Mouse (Mus musculus): ENCODE results near the gene Zranb2. TPM values are rescaled to one million over a fixed set of nuclear protein-coding genes. Genes with fewer than 3 reads are reported as not detected.

Gene Zranb2
- polyA plus RNA-seq, 1 experiment from 2014 or later = 28.4 TPM

DNA sequence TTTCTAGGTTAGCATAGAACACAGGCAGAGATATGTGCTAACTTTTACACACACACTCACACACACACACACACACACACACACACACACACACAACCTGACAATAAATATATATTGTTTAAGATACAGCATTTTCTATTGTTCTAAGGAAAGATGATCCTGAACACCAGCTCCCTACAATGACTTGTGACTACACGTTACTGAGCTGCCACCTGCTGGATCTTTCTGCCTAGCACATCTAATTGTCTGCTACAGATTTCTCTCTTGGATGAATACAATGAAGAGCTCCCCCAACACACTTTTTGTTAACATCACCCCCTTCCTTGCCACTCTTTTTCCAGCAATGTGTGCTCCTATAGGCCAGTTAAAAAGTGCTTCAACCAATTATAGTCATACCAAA, 13.5 kb upstream of the Zranb2 start:
- Histone ChIP-seq H3K27me3 (ENCODE audit: insufficient read depth, low read length) (0 out of 2 replicates have a peak, but pooled peaks cover 3% of the 10 kb centered on the region), H3K9ac (replicated peaks) (no peak overlapping the region), H3K9me3 (ENCODE audit: low read length) (no peaks in the 10 kb centered on the region), H3K4me1 (ENCODE audit: insufficient read depth) (no peaks in the 10 kb centered on the region), H3K36me3 (replicated peaks; ENCODE audit: insufficient read depth, low read length) (no peaks in the 10 kb centered on the region), H3K27ac (ENCODE audit: low read depth) (no peak overlapping the region), H3K4me3 (ENCODE audit: low read depth, low read length) (no peak overlapping the region), H3K4me2 (ENCODE audit: low read depth, low read length) (no peak overlapping the region)
- no peak for ATAC-seq
- 0% methylated on average over 1 of the region's 1 CpGs for WGBS (ENCODE audit: insufficient replicate concordance)
- peak; percentile 52 for DNase-seq
- TF ChIP-seq CTCF (IDR thresholded peaks at IDR 0.05; ENCODE audit: low read depth) (peak; percentile 73), EP300 (IDR thresholded peaks at IDR 0.05; ENCODE audit: low read depth) (no peak)

DNA sequence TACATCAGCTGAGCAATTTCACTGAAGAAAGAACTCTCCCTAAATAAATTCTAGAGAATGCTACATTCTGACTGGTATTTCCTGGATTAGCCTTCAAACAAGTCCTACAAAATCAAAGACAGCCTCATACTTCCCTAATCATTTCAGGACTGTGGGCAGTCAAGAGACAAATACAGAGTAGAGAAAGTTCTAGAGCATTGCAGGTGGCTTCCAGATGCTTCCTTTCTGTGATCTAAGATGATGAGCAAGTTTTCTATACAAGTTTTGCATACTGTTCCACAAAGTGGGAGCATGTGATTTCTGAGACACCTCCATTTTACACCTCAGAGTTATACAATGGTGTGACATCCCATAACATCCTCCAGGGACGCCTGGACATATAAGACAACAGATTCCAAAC, 10.1 kb upstream of the Zranb2 start:
- ATAC-seq = no peak
- no peaks in the 10 kb centered on the region for H3K36me3 ChIP-seq (replicated peaks; ENCODE audit: insufficient read depth, low read length)
- H3K27me3 ChIP-seq (ENCODE audit: insufficient read depth, low read length) = peaks cover 10% of the 10 kb centered on the region; the same call in 1 of the 2 replicates
- TF ChIP-seq CTCF (IDR thresholded peaks at IDR 0.05; ENCODE audit: low read depth) = no peak
- no peak for TF ChIP-seq EP300 (IDR thresholded peaks at IDR 0.05; ENCODE audit: low read depth)
- H3K4me2 ChIP-seq (ENCODE audit: low read depth, low read length) = no peak overlapping the region
- 21% methylated on average over 1 of the region's 1 CpGs for WGBS (ENCODE audit: insufficient replicate concordance)
- no peak overlapping the region for H3K9ac ChIP-seq (replicated peaks)
- DNase-seq = no peak
- H3K27ac ChIP-seq (ENCODE audit: low read depth) = no peak overlapping the region
- H3K4me3 ChIP-seq (ENCODE audit: low read depth, low read length) = no peak overlapping the region
- H3K9me3 ChIP-seq (ENCODE audit: low read length) = no peaks in the 10 kb centered on the region
- H3K4me1 ChIP-seq (ENCODE audit: insufficient read depth) = no peaks in the 10 kb centered on the region

GRCm38 (mm10) chr3:157531585-157531984, 2.4 kb upstream of the Zranb2 start:
- 72% methylated on average over 2 of the region's 2 CpGs for WGBS (ENCODE audit: insufficient replicate concordance)
- Histone ChIP-seq H3K9ac (replicated peaks) (no peak overlapping the region), H3K4me1 (ENCODE audit: insufficient read depth) (peaks cover 7% of the 10 kb centered on the region), H3K36me3 (replicated peaks; ENCODE audit: insufficient read depth, low read length) (no peaks in the 10 kb centered on the region), H3K27me3 (ENCODE audit: insufficient read depth, low read length) (peaks cover 30% of the 10 kb centered on the region), H3K4me3 (ENCODE audit: low read depth, low read length) (no peak overlapping the region), H3K9me3 (ENCODE audit: low read length) (peaks cover 3% of the 10 kb centered on the region; the same call in 1 of the 2 replicates), H3K4me2 (ENCODE audit: low read depth, low read length) (no peak overlapping the region), H3K27ac (ENCODE audit: low read depth) (no peak overlapping the region)
- TF ChIP-seq EP300 (IDR thresholded peaks at IDR 0.05; ENCODE audit: low read depth) (no peak), CTCF (IDR thresholded peaks at IDR 0.05; ENCODE audit: low read depth) (no peak)
- DNase-seq (no peak), ATAC-seq (no peak)

DNA sequence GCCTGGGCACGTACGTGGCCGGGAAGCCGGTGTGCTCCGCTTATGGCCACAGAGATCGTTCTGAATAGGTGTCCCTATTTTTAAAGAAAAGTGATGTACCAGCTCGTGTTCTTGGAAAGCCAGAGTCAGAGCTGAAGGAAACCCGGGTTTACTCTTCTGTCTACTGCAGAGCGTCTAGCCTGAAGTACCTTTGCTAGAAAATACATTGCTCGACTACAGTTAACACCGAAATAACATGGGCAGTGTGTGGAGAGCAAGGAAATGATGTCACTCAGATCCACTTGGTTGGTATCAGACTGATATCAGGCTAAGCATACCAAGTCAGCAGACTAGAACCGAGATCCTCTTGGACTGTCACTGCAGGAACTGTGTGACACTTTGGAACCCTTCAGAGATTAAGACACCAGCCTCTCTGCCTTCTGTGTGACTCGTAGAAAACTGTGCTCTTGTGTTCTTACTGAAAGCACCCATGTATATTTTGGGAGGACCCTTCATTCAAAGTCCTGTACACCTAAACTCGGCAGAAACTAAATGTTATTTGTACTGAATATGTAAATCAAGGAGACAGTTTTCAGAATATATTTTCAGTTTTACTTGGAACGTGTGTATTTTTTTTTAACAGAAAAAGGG, 941 bp downstream of the Zranb2 start:
- ATAC-seq (peak; percentile 48), DNase-seq (no peak)
- Histone ChIP-seq H3K9ac (replicated peaks) (peak overlapping the region; percentile 91), H3K4me2 (ENCODE audit: low read depth, low read length) (peak overlapping the region; percentile 79), H3K36me3 (replicated peaks; ENCODE audit: insufficient read depth, low read length) (peaks cover 20% of the 10 kb centered on the region), H3K9me3 (ENCODE audit: low read length) (peaks cover 3% of the 10 kb centered on the region; the same call in 1 of the 2 replicates), H3K27me3 (ENCODE audit: insufficient read depth, low read length) (peaks cover 18% of the 10 kb centered on the region), H3K4me1 (ENCODE audit: insufficient read depth) (peaks cover 7% of the 10 kb centered on the region), H3K27ac (ENCODE audit: low read depth) (peak overlapping the region; percentile 97), H3K4me3 (ENCODE audit: low read depth, low read length) (peak overlapping the region; percentile 89)
- WGBS (ENCODE audit: insufficient replicate concordance) = 2% methylated on average over 15 of the region's 15 CpGs
- no peak for TF ChIP-seq CTCF (IDR thresholded peaks at IDR 0.05; ENCODE audit: low read depth)
- no peak for TF ChIP-seq EP300 (IDR thresholded peaks at IDR 0.05; ENCODE audit: low read depth)

GRCm38 (mm10) chr3:157549323-157549722, 15.4 kb downstream of the Zranb2 start:
- no peak for DNase-seq
- Histone ChIP-seq H3K27me3 (ENCODE audit: insufficient read depth, low read length) (no peaks in the 10 kb centered on the region), H3K9me3 (ENCODE audit: low read length) (no peaks in the 10 kb centered on the region), H3K9ac (replicated peaks) (no peak overlapping the region), H3K4me3 (ENCODE audit: low read depth, low read length) (no peak overlapping the region), H3K36me3 (replicated peaks; ENCODE audit: insufficient read depth, low read length) (peaks cover 42% of the 10 kb centered on the region), H3K27ac (ENCODE audit: low read depth) (no peak overlapping the region), H3K4me1 (ENCODE audit: insufficient read depth) (no peaks in the 10 kb centered on the region), H3K4me2 (ENCODE audit: low read depth, low read length) (no peak overlapping the region)
- ATAC-seq = no peak
- TF ChIP-seq CTCF (IDR thresholded peaks at IDR 0.05; ENCODE audit: low read depth) (no peak), EP300 (IDR thresholded peaks at IDR 0.05; ENCODE audit: low read depth) (no peak)
- 87% methylated on average over 2 of the region's 2 CpGs for WGBS (ENCODE audit: insufficient replicate concordance)

DNA sequence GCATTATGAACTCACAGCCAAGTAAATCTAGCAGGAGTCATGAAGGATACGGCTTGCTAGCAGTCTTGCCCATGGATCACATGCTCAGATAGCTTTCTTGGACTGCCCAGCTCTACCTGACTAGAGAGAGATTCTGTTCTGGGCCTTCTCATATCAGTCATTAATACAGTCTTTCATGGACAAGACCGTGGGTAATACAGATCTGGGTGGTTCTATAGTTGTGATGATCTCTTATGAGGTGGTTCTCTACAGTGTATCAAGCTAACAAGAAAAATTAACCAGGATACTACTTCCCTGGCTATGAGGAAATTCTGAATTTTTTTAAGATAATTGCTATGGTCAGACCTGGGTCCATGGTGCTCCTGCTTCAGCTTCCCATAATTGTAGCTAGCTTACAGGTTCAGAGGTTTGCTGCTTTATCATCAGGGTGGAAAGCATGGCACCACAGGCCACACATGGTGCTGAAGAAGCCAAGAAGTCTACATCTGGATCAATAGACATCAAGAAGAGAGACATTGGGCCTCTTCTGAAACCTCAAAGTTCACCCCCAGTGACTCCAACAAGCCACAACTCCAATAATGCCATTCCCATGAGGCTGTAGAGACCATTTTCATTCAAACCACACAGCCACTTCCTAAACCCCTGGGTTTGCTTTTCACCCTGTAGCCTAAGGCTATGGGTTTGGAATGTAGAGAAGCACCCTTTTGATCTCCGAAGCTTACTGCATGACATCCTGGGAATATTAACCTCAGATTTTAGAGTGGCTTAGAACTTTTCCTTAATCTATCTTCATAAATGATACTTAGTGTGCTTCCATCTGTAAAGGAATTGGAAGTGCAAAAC, 16.0 kb downstream of the Zranb2 start:
- Histone ChIP-seq H3K4me1 (ENCODE audit: insufficient read depth) (no peaks in the 10 kb centered on the region), H3K9ac (replicated peaks) (no peak overlapping the region), H3K9me3 (ENCODE audit: low read length) (no peaks in the 10 kb centered on the region), H3K4me2 (ENCODE audit: low read depth, low read length) (no peak overlapping the region), H3K36me3 (replicated peaks; ENCODE audit: insufficient read depth, low read length) (peaks cover 38% of the 10 kb centered on the region), H3K4me3 (ENCODE audit: low read depth, low read length) (no peak overlapping the region), H3K27me3 (ENCODE audit: insufficient read depth, low read length) (no peaks in the 10 kb centered on the region), H3K27ac (ENCODE audit: low read depth) (no peak overlapping the region)
- 88% methylated on average over 3 of the region's 3 CpGs for WGBS (ENCODE audit: insufficient replicate concordance)
- no peak for DNase-seq
- TF ChIP-seq CTCF (IDR thresholded peaks at IDR 0.05; ENCODE audit: low read depth) (no peak), EP300 (IDR thresholded peaks at IDR 0.05; ENCODE audit: low read depth) (no peak)
- ATAC-seq = no peak
